Mouse (Mus musculus) embryonic facial prominence, embryonic 12.5 days (tissue): ENCODE data around the gene Nap1l1. TPM values are rescaled to one million over a fixed set of nuclear protein-coding genes. Genes with fewer than 3 reads are reported as not detected.
A peak's percentile ranks its signal among the peaks of the same experiment; 100 is the strongest.

ENCODE experiments used
- ATAC-seq: fragments of 200-750 bp; cut with Nextera tagmentation; 2 replicates; pipeline ENCODE4 v1.8.0; 2017; ENCODE audit not compliant: insufficient number of reproducible peaks, insufficient read depth, low FRiP score, low TSS enrichment
- H3K27ac ChIP-seq: fragments of 300-500 bp; sonication (generic); 2 replicates; pipeline ENCODE4 v1.5.1; 2016; ENCODE audit warnings: mild to moderate bottlenecking
- H3K27me3 ChIP-seq: fragments of 300-500 bp; sonication (generic); 2 replicates; pipeline ENCODE4 v1.6.1; 2016; ENCODE audit warnings: mild to moderate bottlenecking, moderate library complexity
- H3K36me3 ChIP-seq: fragments of 300-500 bp; sonication (generic); 2 replicates; pipeline ENCODE4 v1.6.1; 2016; ENCODE audit warnings: mild to moderate bottlenecking
- H3K4me1 ChIP-seq: fragments of 300-500 bp; sonication (generic); 2 replicates; pipeline ENCODE4 v1.6.1; 2016
- H3K4me2 ChIP-seq: fragments of 300-500 bp; sonication (generic); replicated peaks from 2 replicates; pipeline ENCODE4 v1.6.1; 2016; ENCODE audit warnings: mild to moderate bottlenecking, moderate library complexity
- H3K4me3 ChIP-seq: fragments of 300-500 bp; sonication (generic); 2 replicates; pipeline ENCODE4 v1.5.1; 2016; ENCODE audit warnings: mild to moderate bottlenecking
- H3K9ac ChIP-seq: fragments of 300-500 bp; sonication (generic); 2 replicates; pipeline ENCODE4 v1.6.1; 2016; ENCODE audit warnings: mild to moderate bottlenecking, moderate library complexity
- H3K9me3 ChIP-seq: fragments of 300-500 bp; sonication (generic); 2 replicates; pipeline ENCODE4 v1.6.1; 2016; ENCODE audit warnings: mild to moderate bottlenecking, moderate library complexity
- WGBS: fragments of 180-500 bp; shearing (Covaris S2); methylation state at CpG from one replicate; pipeline ENCODE4 v1.1.7; 2016; 5-methylcytosine and 5-hydroxymethylcytosine counted together
- polyA plus RNA-seq: library from polyadenylated mRNA; unstranded; fragments of >200 nt; fragmentation: Nextera tagmentation; extraction: Ambion mirVana; gene quantifications from 2 replicates; pipeline ENCODE4 v1.2.1, GENCODE M21; 2016

Gene Nap1l1
- polyA plus RNA-seq, 1 experiment from 2014 or later, result 315 TPM

DNA sequence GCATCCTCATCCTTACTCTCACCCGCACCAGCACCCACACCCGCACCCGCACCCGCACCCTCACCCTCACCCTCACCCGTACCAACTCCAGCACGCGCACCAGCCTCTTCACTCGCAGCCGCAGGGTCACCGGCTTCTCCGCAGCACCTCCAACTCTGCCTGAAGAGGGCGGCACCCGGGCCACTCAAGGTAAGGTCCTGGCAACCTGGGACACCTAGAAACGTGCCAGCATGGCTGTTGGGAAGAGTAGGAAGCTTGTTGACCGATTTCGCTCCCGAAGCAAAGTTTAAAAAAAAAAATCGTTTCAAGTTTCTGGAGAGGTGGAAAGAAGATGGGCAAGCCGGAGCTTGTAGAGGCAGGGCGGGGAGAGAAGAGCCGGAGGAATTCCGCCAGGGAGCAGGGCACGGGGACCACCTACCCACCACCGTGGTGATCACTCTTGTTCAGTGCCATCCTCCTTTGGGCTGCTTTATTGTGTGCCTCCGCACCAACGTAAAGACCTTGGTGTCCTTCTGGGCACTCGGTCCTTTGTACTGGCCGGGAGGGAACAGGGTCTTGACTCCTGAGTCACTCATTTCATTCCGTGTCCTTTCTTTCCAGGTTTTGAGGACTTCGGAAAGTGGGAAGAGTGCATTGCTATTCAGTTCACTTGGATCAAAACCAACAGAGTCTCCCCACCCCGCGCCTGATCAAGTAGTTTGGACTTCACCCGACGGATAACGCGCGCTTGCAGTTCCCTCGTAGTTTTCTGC lies 34.6 kb downstream of the Nap1l1 start:
- under 1% methylated on average over 38 of the region's 38 CpGs for WGBS
- ATAC-seq, result no peak; the same call in 1 of the 2 replicates
- peak overlapping the region; percentile 77 for H3K4me2 ChIP-seq
- H3K4me1 ChIP-seq, result peaks cover 25% of the 10 kb centered on the region
- peak overlapping the region; percentile 93 for H3K27ac ChIP-seq
- H3K9me3 ChIP-seq, result no peaks in the 10 kb centered on the region
- no peaks in the 10 kb centered on the region for H3K27me3 ChIP-seq
- H3K9ac ChIP-seq, result peak overlapping the region; percentile 76
- H3K36me3 ChIP-seq, result no peaks in the 10 kb centered on the region
- H3K4me3 ChIP-seq, result peak overlapping the region; percentile 69

DNA sequence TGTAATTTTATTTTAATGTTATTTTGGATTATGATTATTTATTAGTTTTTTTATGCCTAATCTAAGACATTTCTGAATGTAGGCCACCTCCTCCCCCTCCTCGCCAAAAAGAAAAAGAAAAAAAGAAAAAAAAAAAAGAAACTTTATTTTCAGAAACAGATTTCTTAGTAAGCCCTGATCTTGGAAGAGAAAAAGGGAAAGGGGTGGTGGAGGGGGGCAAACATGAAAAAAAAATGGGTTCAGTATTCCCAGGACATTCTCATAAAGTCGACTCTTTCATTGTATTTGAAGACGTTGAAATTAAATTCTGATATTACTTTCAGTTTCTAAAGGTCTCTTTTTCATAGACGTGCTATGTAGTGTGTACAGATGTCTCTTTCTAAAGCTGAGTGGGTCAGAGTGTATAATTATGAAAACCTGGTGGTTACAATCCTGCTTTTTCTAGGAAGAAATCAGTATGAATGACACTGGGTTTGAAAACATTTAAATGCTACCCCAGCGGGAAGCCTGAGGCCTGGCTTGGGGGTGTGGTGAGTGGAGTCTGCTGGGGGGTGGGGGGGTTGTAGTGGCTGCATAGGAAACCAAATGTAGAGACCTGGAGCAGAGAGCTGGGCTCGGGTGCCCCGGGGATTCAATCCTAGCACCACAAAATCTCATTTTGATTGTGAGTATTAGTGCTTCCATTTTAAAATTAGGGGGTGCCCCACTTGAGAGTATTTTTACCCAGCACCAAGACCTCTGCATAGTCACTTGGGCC lies 35.5 kb downstream of the Nap1l1 start:
- Histone ChIP-seq H3K4me3 (peak overlapping the region; percentile 69), H3K9ac (peak overlapping the region; percentile 76), H3K36me3 (no peaks in the 10 kb centered on the region), H3K27ac (0 out of 2 replicates have a peak overlapping the region, but pooled peaks have one; percentile 30), H3K27me3 (no peaks in the 10 kb centered on the region), H3K9me3 (no peaks in the 10 kb centered on the region), H3K4me2 (peak overlapping the region; percentile 77), H3K4me1 (peaks cover 23% of the 10 kb centered on the region)
- WGBS, result 4% methylated on average over 7 of the region's 7 CpGs
- ATAC-seq, result no peak

DNA sequence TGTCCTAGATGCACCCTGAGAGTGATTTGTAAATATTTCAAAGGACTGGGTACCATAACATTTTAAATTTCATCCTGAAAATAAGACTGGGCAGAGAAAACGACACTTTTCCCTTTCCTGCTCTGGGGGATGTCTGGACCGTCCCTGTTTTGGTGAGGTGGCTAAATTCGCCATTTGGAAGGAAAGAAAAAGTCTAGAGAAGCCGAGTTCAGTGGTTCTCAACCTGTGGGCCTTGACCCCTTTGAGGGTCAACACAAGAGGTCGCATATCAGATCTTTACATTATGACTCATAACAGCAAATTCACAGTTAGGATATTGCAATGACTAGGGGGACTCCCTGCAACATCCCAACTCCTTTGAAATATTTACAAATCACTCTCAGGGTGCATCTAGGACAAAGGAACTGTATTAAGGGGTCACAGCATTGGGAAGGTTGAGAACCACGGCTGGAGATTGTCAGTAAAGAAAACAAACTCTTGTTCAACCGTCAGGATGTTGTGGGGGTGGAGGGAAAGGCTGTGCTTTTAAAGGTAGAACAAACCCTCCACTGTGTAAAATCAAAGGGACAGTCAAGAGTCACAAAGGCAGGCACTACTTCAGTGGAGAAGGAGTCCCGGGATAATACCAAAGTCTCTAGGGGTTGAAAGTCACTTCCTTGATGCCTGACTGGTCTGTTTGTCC lies 36.2 kb downstream of the Nap1l1 start:
- WGBS, result 9% methylated on average over 8 of the region's 8 CpGs
- Histone ChIP-seq H3K36me3 (no peaks in the 10 kb centered on the region), H3K4me2 (peak overlapping the region; percentile 77), H3K27ac (no peak overlapping the region), H3K4me3 (peak overlapping the region; percentile 69), H3K27me3 (no peaks in the 10 kb centered on the region), H3K9ac (0 out of 2 replicates have a peak overlapping the region, but pooled peaks have one; percentile 48), H3K4me1 (peaks cover 19% of the 10 kb centered on the region; the same call in 1 of the 2 replicates), H3K9me3 (no peaks in the 10 kb centered on the region)
- ATAC-seq, result no peak

DNA sequence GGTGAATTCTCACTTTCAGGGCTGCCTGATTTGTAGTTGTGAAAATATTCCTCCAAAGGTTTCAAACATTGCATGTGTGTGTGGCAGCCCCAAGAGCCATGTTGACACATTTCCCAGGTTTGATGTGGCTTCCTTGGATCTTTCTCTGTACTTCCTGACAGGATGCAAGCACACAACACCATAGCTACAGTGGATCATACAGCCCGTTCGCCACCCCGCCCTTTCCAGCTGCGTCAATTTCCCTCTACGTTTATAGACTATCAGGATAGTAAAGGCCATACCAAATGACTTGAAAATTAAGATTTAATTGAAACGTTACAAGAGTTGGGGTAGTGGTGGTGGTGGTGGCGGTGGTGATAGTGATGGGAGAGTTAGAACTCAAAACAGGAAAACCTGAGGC lies 37.0 kb downstream of the Nap1l1 start:
- H3K4me2 ChIP-seq, result peak overlapping the region; percentile 77; the same call in 1 of the 2 replicates
- no peak overlapping the region for H3K4me3 ChIP-seq
- 62% methylated on average over 7 of the region's 7 CpGs for WGBS
- 0 out of 2 replicates have a peak overlapping the region, but pooled peaks have one; percentile 14 for H3K27ac ChIP-seq
- H3K9ac ChIP-seq, result no peak overlapping the region
- H3K36me3 ChIP-seq, result no peaks in the 10 kb centered on the region
- no peaks in the 10 kb centered on the region for H3K9me3 ChIP-seq
- H3K27me3 ChIP-seq, result no peaks in the 10 kb centered on the region
- peaks cover 19% of the 10 kb centered on the region; the same call in 1 of the 2 replicates for H3K4me1 ChIP-seq
- ATAC-seq, result no peak

GRCm38 (mm10) chr10:111510798-111511197 lies 37.8 kb downstream of the Nap1l1 start:
- no peaks in the 10 kb centered on the region for H3K36me3 ChIP-seq
- H3K27me3 ChIP-seq, result no peaks in the 10 kb centered on the region
- ATAC-seq, result no peak
- H3K9ac ChIP-seq, result no peak overlapping the region
- peaks cover 19% of the 10 kb centered on the region; the same call in 1 of the 2 replicates for H3K4me1 ChIP-seq
- H3K9me3 ChIP-seq, result no peaks in the 10 kb centered on the region
- no peak overlapping the region for H3K27ac ChIP-seq
- 43% methylated on average over 7 of the region's 7 CpGs for WGBS
- no peak overlapping the region for H3K4me3 ChIP-seq
- no peak overlapping the region for H3K4me2 ChIP-seq

DNA sequence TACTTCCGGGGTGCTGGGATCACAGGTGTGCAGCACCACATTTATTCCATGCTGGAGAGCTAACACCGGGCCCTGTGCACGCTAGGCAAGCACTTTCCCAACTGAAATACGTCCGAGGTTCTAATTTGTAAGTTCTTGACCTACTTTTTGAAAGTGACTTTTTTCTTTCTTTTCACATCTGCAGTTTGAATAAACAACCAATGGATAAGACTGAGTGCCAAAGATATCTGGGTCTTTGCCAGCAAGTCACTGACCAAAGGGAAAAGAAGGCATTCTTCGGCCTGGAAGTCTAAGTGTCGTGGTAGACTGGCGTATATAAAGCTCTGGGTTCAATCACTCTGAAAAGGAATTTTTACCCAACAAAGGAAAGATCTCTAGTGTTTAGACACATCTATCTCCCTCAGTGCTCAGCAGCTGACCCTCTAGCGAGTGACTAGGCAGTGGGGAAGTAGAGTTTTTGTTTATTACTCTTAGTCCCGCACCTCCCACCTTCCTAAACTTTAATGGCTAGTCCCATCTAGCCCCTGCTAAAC lies 39.1 kb downstream of the Nap1l1 start:
- Histone ChIP-seq H3K9me3 (no peaks in the 10 kb centered on the region), H3K36me3 (no peaks in the 10 kb centered on the region), H3K4me1 (peaks cover 27% of the 10 kb centered on the region), H3K4me3 (no peak overlapping the region), H3K27me3 (no peaks in the 10 kb centered on the region), H3K4me2 (no peak overlapping the region), H3K9ac (no peak overlapping the region), H3K27ac (no peak overlapping the region)
- no peak for ATAC-seq
- 81% methylated on average over 10 of the region's 10 CpGs for WGBS

DNA sequence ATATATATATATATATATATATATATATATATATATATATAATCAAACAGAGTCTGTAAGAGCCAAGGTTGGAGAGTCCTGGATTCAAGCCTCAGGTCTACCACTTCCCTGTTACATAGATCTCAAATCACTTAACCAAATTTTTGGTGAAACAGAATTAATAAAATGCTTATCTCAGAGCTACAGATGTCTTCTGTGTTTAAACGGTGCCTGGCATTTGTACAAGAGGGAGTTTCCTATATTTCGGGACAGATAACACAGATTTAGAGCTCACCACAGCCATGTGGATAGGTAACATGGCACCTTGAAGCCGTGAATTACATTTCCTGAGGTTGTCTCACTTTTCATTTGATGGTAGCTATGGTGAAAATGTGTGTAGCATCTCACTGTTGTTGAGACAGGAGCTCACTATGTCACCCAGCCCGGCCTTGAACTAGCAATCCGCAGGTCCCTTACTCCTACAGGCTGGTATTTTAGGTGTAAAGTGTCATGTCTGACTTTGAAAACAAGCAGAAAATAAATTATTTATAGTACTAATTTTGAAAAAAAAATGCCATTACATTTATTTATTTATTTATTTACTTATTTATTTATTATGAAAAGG lies 41.4 kb downstream of the Nap1l1 start:
- Histone ChIP-seq H3K27ac (no peak overlapping the region), H3K9me3 (no peaks in the 10 kb centered on the region), H3K4me2 (no peak overlapping the region), H3K9ac (no peak overlapping the region), H3K27me3 (no peaks in the 10 kb centered on the region), H3K4me3 (no peak overlapping the region), H3K4me1 (peaks cover 19% of the 10 kb centered on the region), H3K36me3 (no peaks in the 10 kb centered on the region)
- WGBS, result 92% methylated on average over 5 of the region's 5 CpGs
- ATAC-seq, result no peak

DNA sequence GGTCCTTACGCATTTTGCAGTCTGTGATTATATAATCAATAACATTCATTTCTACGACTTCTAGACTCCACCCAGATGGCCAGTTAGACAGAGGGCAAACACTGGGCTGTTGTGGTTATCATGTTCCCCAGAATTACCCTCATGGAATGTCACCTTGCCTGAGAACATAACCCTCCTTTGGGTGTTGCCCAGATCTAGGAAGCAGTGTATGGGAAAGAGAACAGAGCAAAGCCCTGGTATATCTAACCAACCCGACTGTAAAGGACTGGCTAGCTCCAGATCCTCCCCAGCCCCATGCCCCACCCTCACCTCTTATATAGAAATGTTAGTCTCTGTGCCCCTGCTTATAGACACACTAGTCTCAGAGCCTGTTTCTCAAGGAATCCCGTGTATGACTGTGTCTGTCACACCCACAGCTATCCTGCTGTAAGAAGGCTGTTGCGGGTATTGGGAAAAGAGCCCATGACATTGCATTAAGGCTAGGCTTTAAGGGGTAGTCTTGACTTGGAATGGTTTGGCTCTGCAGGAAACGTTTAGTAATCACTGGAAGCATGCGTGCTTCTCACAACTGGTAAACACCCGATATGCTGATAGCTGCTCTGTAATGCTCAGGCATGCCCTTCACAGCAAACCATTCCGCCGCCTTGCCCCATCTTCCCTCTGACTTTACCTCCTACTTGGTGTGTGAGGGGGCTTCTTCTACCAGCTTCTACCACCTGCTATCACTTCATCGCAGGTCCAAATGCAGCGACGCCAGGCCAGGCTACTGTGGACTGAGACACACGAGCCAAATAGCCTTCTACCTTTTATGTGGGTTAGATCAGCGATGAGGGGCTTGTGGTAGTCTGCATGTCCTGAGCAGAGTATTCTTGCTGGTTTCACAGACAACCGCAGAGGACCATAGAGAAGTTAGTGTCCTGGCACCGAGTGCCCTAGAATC lies 42.3 kb downstream of the Nap1l1 start:
- Histone ChIP-seq H3K4me3 (no peak overlapping the region), H3K27ac (no peak overlapping the region; the same call in 1 of the 2 replicates), H3K4me2 (no peak overlapping the region), H3K9ac (no peak overlapping the region), H3K36me3 (no peaks in the 10 kb centered on the region), H3K4me1 (peaks cover 25% of the 10 kb centered on the region), H3K27me3 (no peaks in the 10 kb centered on the region), H3K9me3 (no peaks in the 10 kb centered on the region)
- 80% methylated on average over 17 of the region's 17 CpGs for WGBS
- no peak for ATAC-seq

- H3K9ac ChIP-seq, result no peak overlapping the region
- H3K36me3 ChIP-seq, result no peaks in the 10 kb centered on the region
- H3K27ac ChIP-seq, result 0 out of 2 replicates have a peak overlapping the region, but pooled peaks have one; percentile 46
- 0 out of 2 replicates have a peak, but pooled peaks have one; percentile 47 for ATAC-seq
- H3K4me1 ChIP-seq, result peaks cover 24% of the 10 kb centered on the region
- WGBS, result 31% methylated on average over 13 of the region's 13 CpGs
- no peak overlapping the region for H3K4me3 ChIP-seq
- H3K4me2 ChIP-seq, result peak overlapping the region; percentile 22; the same call in 1 of the 2 replicates
- H3K9me3 ChIP-seq, result no peaks in the 10 kb centered on the region
- H3K27me3 ChIP-seq, result no peaks in the 10 kb centered on the region
These were observed 43.2 kb downstream of the Nap1l1 start for GRCm38 (mm10) chr10:111516172-111516588.

- Histone ChIP-seq H3K27ac (peak overlapping the region; percentile 23; the same call in 1 of the 2 replicates), H3K27me3 (no peaks in the 10 kb centered on the region), H3K36me3 (no peaks in the 10 kb centered on the region), H3K4me3 (no peak overlapping the region), H3K9ac (no peak overlapping the region), H3K4me2 (no peak overlapping the region), H3K9me3 (no peaks in the 10 kb centered on the region), H3K4me1 (peaks cover 23% of the 10 kb centered on the region)
- no peak for ATAC-seq
- 78% methylated on average over 8 of the region's 8 CpGs for WGBS
These were observed 43.9 kb downstream of the Nap1l1 start for GRCm38 (mm10) chr10:111516804-111517436.
